In the genomic region with DNA sequence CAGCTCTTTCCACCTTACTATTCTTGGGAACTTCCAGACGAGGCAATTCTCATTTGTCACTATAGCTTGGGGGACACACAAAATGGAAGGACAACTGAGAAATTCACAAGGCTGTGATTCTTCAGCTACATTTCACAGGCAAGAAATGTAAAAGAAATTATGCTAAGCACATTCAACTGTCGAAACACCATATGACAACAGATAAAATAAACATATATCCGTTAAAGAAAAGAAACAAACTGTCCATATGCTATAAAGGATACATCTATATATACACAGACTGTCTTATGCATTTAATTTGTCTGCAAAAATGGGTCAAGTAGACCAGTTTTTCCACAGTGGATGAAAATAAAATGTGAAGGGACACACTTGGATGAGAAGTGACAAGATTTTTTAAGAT, we compare ENCODE assay signal across 18 mouse cellular contexts.
"Had no signal": no experiment of that assay in that cellular context is flagged by ENCODE, and none has a peak within 500 bp of the region (broad histone marks: within the 10 kb centered on the region; RNA-seq: fewer than 3 reads in every experiment).

No protein-coding gene starts in this region.

- H3K4me3 ChIP-seq: midbrain, embryonic 10.5 days; midbrain, embryonic 12.5 days; myocyte; neural tube, embryonic 13.5 days; neural tube, embryonic 15.5 days had no signal

- H3K4me2 ChIP-seq: lung, embryonic 14.5 days; midbrain, embryonic 12.5 days; neural tube, embryonic 13.5 days; neural tube, embryonic 15.5 days had no signal

- H3K27ac ChIP-seq: midbrain, embryonic 10.5 days; midbrain, embryonic 12.5 days; neural tube, embryonic 13.5 days; neural tube, embryonic 15.5 days had no signal

- H3K9me3 ChIP-seq: midbrain, embryonic 10.5 days; midbrain, embryonic 12.5 days; neural tube, embryonic 13.5 days; neural tube, embryonic 15.5 days had no signal

- H3K9ac ChIP-seq: lung, embryonic 14.5 days; midbrain, embryonic 12.5 days; neural tube, embryonic 13.5 days; neural tube, embryonic 15.5 days had no signal

- H3K36me3 ChIP-seq: midbrain, embryonic 10.5 days; midbrain, embryonic 12.5 days; neural tube, embryonic 13.5 days; neural tube, embryonic 15.5 days had no signal

- DNase-seq: lung, adult 18-20 months; lung, embryonic 14.5 days; lung, postnatal 10 days; lung, postnatal 4 days; midbrain, embryonic 14.5 days; retina, postnatal 1 day; right cerebral cortex, postnatal 25 days; right cerebral cortex, postnatal 4 days; spleen, adult 18-20 months; thymus, adult 2 months; thymus, postnatal 25 days; thymus, postnatal 4 days had no signal

- H3K4me1 ChIP-seq: neural tube, embryonic 15.5 days had no signal

- H3K27me3 ChIP-seq: midbrain, embryonic 12.5 days; neural tube, embryonic 13.5 days; neural tube, embryonic 15.5 days had no signal

- ATAC-seq: midbrain, embryonic 16.5 days had no signal
